Mouse (Mus musculus): ENCODE measurements around the gene Tns2. TPM values are rescaled to one million over a fixed set of nuclear protein-coding genes. Genes with fewer than 3 reads are reported as not detected.

Tns2 gene
- polyA plus RNA-seq, 1 experiment from 2014 or later: 11.9 TPM

DNA sequence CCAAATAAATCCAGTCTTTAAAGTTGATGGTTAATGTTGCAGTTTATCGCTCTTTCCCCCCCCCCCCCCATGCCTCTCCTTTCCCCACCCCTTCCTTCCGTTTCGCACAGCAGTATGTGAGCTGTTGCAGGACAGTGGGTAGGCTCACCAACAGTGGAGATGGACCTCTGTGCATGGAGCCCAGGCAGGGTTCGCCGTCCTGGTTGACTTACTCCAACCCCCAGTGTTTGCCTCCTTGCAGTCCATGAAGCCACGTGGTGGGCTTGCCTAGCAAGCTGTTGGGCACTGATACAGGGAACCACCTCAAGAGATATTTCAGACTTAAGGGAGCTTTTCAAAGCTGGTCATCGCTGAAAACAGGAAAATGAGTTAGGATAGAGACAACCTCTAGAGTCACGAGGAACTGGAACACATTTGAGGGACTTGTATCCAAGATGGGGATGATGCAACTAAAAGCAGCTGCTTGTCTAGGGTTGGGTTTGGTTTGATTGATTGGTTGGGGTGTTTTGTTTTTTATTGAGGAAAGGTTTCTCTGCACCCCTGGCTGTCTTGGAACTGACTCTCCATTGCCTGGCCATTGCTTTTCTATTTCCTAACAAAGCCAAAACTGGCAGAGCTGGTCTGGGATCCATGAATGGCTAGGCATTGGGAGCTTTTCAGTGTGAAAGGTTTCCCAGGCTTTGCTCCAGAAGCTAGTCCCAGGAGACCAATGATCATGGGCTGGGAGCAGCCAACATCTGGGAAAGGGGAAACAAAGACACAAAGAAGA lies 2.9 kb upstream of the Tns2 start:
- H3K4me1 ChIP-seq (replicated peaks; ENCODE audit: control insufficient read depth, insufficient read depth): peaks cover 14% of the 10 kb centered on the region
- no peaks in the 10 kb centered on the region for H3K27me3 ChIP-seq (ENCODE audit: control insufficient read depth, insufficient read depth, low read length)
- 53% methylated on average over 8 of the region's 8 CpGs for WGBS
- H3K4me2 ChIP-seq (replicated peaks; ENCODE audit: low read depth): no peak overlapping the region
- H3K36me3 ChIP-seq (ENCODE audit: control insufficient read depth, insufficient read depth, low read length): peaks cover 28% of the 10 kb centered on the region
- no peak for DNase-seq (ENCODE audit: low spot score)
- H3K27ac ChIP-seq (replicated peaks): peak overlapping the region; percentile 69
- no peak for ATAC-seq (ENCODE audit: low FRiP score, low TSS enrichment)
- no peak for TF ChIP-seq EP300 (optimal IDR thresholded peaks at IDR 0.05)
- TF ChIP-seq CTCF (IDR thresholded peaks at IDR 0.05; ENCODE audit: low read depth): no peak
- H3K4me3 ChIP-seq (ENCODE audit: low read depth, low read length): no peak overlapping the region
- no peaks in the 10 kb centered on the region for H3K9me3 ChIP-seq (ENCODE audit: control insufficient read depth, low read length)
- no peak overlapping the region for H3K9ac ChIP-seq (ENCODE audit: low read length)

DNA sequence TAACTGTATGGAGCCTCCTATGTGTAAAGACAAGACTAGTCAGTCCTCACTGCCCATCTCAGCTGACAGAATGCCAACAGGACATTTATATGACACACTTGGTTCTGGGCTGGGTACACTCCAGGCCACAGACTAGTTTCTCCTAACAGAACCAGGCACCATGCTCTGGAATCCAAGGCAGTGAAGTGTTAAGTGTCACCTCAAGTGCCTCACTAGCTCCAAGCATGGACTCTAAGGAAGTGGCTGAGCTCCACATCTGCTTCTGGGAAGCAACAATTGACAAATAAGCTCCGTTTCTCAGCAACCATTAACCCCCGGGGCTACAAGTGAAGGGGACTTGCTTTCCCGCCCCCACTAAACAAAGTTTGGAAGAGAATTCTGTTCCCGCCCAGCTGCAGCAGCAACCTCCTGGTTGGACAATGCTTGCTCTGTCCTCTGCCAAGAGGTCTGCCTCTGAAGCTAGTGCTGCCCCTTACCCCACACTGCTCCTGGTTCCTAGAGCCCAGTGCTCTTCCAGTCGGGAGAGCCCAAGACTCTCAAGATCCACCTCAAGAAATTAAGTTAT lies 2.1 kb upstream of the Tns2 start:
- TF ChIP-seq EP300 (optimal IDR thresholded peaks at IDR 0.05) (no peak), CTCF (IDR thresholded peaks at IDR 0.05; ENCODE audit: low read depth) (no peak)
- peak overlapping the region; percentile 6; the same call in 1 of the 2 replicates for H3K4me2 ChIP-seq (replicated peaks; ENCODE audit: low read depth)
- H3K36me3 ChIP-seq (ENCODE audit: control insufficient read depth, insufficient read depth, low read length): peaks cover 21% of the 10 kb centered on the region
- ATAC-seq (ENCODE audit: low FRiP score, low TSS enrichment) (no peak), DNase-seq (ENCODE audit: low spot score) (peak; percentile 20)
- no peaks in the 10 kb centered on the region for H3K9me3 ChIP-seq (ENCODE audit: control insufficient read depth, low read length)
- H3K4me3 ChIP-seq (ENCODE audit: low read depth, low read length): no peak overlapping the region
- H3K27ac ChIP-seq (replicated peaks): peak overlapping the region; percentile 69
- peaks cover 14% of the 10 kb centered on the region for H3K4me1 ChIP-seq (replicated peaks; ENCODE audit: control insufficient read depth, insufficient read depth)
- 33% methylated on average over 5 of the region's 5 CpGs for WGBS
- H3K27me3 ChIP-seq (ENCODE audit: control insufficient read depth, insufficient read depth, low read length): no peaks in the 10 kb centered on the region
- H3K9ac ChIP-seq (ENCODE audit: low read length): 0 out of 2 replicates have a peak overlapping the region, but pooled peaks have one; percentile 35

DNA sequence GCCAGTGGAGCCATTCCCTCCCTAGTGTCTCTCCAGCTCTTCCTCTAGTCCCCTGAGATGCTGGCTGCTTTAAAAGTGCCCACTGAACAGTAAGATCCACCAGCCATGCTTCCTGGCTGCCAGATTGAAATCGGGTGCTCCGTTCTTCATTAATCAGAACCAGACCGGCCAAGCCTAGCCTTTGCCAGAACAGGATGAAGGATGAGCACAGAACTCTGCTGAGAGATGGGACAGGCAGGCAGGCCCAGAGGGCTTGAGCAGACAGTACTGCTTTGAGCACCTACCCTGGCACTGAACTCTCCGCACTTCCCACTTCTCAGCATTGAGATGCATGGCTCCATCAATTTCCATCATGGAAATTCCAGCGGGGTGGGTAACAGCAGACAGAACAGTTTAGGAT lies 953 bp upstream of the Tns2 start:
- Histone ChIP-seq H3K27ac (replicated peaks) (no peak overlapping the region; the same call in 1 of the 2 replicates), H3K4me1 (replicated peaks; ENCODE audit: control insufficient read depth, insufficient read depth) (peaks cover 16% of the 10 kb centered on the region), H3K36me3 (ENCODE audit: control insufficient read depth, insufficient read depth, low read length) (peaks cover 10% of the 10 kb centered on the region), H3K4me2 (replicated peaks; ENCODE audit: low read depth) (peak overlapping the region; percentile 85), H3K27me3 (ENCODE audit: control insufficient read depth, insufficient read depth, low read length) (no peaks in the 10 kb centered on the region), H3K4me3 (ENCODE audit: low read depth, low read length) (peak overlapping the region; percentile 62), H3K9ac (ENCODE audit: low read length) (no peak overlapping the region), H3K9me3 (ENCODE audit: control insufficient read depth, low read length) (no peaks in the 10 kb centered on the region)
- DNase-seq (ENCODE audit: low spot score) (no peak), ATAC-seq (ENCODE audit: low FRiP score, low TSS enrichment) (no peak)
- no peak for TF ChIP-seq CTCF (IDR thresholded peaks at IDR 0.05; ENCODE audit: low read depth)
- no peak for TF ChIP-seq EP300 (optimal IDR thresholded peaks at IDR 0.05)
- 32% methylated on average over 5 of the region's 5 CpGs for WGBS

DNA sequence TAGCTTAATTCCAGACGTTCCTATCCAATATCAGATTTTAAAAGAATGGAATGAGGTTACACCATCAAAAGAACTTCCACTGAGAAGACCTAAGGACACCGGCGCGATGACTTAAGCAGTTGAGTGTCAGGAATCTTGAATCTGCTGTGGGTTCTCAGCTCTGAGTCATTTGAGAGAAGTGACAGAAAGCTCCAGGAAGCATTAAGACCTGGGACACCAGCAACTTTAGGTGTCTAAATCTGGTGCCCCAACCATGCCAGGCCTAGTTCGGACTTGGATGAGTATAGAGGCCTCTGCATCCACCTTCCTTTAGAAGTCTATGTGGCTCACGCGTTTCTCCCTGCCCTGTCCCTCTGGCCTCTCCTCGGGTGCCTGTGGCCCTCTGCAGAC lies 447 bp upstream of the Tns2 start:
- Histone ChIP-seq H3K4me1 (replicated peaks; ENCODE audit: control insufficient read depth, insufficient read depth) (peaks cover 16% of the 10 kb centered on the region), H3K27ac (replicated peaks) (peak overlapping the region; percentile 93), H3K9me3 (ENCODE audit: control insufficient read depth, low read length) (no peaks in the 10 kb centered on the region), H3K36me3 (ENCODE audit: control insufficient read depth, insufficient read depth, low read length) (peaks cover 5% of the 10 kb centered on the region; the same call in 1 of the 2 replicates), H3K9ac (ENCODE audit: low read length) (peak overlapping the region; percentile 71), H3K27me3 (ENCODE audit: control insufficient read depth, insufficient read depth, low read length) (no peaks in the 10 kb centered on the region), H3K4me3 (ENCODE audit: low read depth, low read length) (peak overlapping the region; percentile 62), H3K4me2 (replicated peaks; ENCODE audit: low read depth) (peak overlapping the region; percentile 85)
- WGBS: 16% methylated on average over 8 of the region's 8 CpGs
- DNase-seq (ENCODE audit: low spot score) (no peak), ATAC-seq (ENCODE audit: low FRiP score, low TSS enrichment) (no peak)
- TF ChIP-seq CTCF (IDR thresholded peaks at IDR 0.05; ENCODE audit: low read depth): no peak
- TF ChIP-seq EP300 (optimal IDR thresholded peaks at IDR 0.05): no peak

DNA sequence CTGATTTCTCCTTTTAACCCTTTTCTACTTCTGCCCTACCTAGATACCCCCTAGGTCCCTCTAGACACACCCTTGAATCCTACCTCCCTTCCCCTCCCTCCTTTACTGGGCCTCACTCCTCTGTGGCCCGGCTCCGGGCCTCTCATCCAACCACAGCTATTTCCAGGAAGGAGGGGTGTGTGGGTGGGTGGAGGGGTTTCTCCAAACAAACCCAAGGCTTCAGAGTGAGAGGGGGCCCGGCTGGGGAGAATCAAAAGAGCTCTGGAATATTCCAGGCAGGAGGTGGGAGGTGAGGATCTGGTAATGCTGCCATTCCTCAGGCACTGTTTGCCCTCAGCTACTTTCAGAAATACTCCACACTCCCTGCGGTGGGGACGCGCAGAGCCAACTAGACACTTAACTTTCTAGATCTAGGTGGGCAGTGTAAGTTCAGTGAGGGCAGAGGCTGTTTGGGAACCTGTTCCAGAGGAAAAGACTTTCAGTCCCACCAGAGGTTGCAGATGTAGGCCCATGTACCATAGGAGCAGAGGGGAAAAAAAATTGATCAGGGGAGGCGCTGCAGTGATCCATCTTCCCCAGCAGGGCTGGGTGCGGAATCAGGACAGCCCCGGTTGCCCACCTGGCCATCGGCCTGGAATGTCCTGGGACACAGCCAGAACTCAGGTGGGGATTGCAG lies 921 bp downstream of the Tns2 start:
- ATAC-seq (ENCODE audit: low FRiP score, low TSS enrichment) (peak; percentile 24; the same call in 1 of the 2 replicates), DNase-seq (ENCODE audit: low spot score) (peak; percentile 65)
- H3K4me2 ChIP-seq (replicated peaks; ENCODE audit: low read depth): peak overlapping the region; percentile 85
- peak overlapping the region; percentile 93 for H3K27ac ChIP-seq (replicated peaks)
- 12% methylated on average over 10 of the region's 10 CpGs for WGBS
- H3K27me3 ChIP-seq (ENCODE audit: control insufficient read depth, insufficient read depth, low read length): no peaks in the 10 kb centered on the region
- peak overlapping the region; percentile 62 for H3K4me3 ChIP-seq (ENCODE audit: low read depth, low read length)
- TF ChIP-seq CTCF (IDR thresholded peaks at IDR 0.05; ENCODE audit: low read depth) (peak; percentile 36), EP300 (optimal IDR thresholded peaks at IDR 0.05) (no peak)
- no peaks in the 10 kb centered on the region for H3K9me3 ChIP-seq (ENCODE audit: control insufficient read depth, low read length)
- H3K9ac ChIP-seq (ENCODE audit: low read length): peak overlapping the region; percentile 71
- H3K4me1 ChIP-seq (replicated peaks; ENCODE audit: control insufficient read depth, insufficient read depth): peaks cover 24% of the 10 kb centered on the region
- no peaks in the 10 kb centered on the region for H3K36me3 ChIP-seq (ENCODE audit: control insufficient read depth, insufficient read depth, low read length)
